Mouse (Mus musculus) adrenal gland, adult 18-20 months (tissue): Measurements from ENCODE around the gene Fyn. TPM values are rescaled to one million over a fixed set of nuclear protein-coding genes. Genes with fewer than 3 reads are reported as not detected.

Source experiments
- DNase-seq, 2 experiments: peaks; one replicate each; pipeline ENCODE4 v3.0.0; 2021 to 2022; ENCODE audit warnings: low spot score in 2 of 2
- total RNA-seq, 2 experiments: library from RNA; stranded (reverse); gene quantifications; 1 replicate in 1 of 2; 2 replicates in 1 of 2; pipeline ENCODE4 v1.2.3; 2021

The Fyn gene
- total RNA-seq, 2 experiments from 2014 or later = 41.4 to 46.2 TPM

- no peak for DNase-seq
Observed at GRCm38 (mm10) chr10:39440506-39440905, 71.9 kb downstream of the Fyn start.

- DNase-seq = no peak
Observed at GRCm38 (mm10) chr10:39441636-39442035, 73.0 kb downstream of the Fyn start.

- DNase-seq = no peak
Observed at GRCm38 (mm10) chr10:39443122-39443521, 74.5 kb downstream of the Fyn start.

- no peak for DNase-seq
Observed at GRCm38 (mm10) chr10:39443947-39444346, 75.3 kb downstream of the Fyn start.

- no peak for DNase-seq
Observed at GRCm38 (mm10) chr10:39445870-39446269, 77.2 kb downstream of the Fyn start.

- DNase-seq = no peak
Observed at GRCm38 (mm10) chr10:39446706-39447105, 78.1 kb downstream of the Fyn start.

GRCm38 (mm10) chr10:39449179-39449578 lies 80.5 kb downstream of the Fyn start:
- DNase-seq = no peak

GRCm38 (mm10) chr10:39450356-39450755 lies 81.7 kb downstream of the Fyn start:
- DNase-seq = no peak

- DNase-seq = no peak
Observed at GRCm38 (mm10) chr10:39451065-39451464, 82.4 kb downstream of the Fyn start.

- peak in 1 of 2 experiments; percentile 1 for DNase-seq
Observed at GRCm38 (mm10) chr10:39451918-39452624, 83.4 kb downstream of the Fyn start.

- no peak for DNase-seq
Observed at GRCm38 (mm10) chr10:39455344-39455743, 86.7 kb downstream of the Fyn start.

GRCm38 (mm10) chr10:39455857-39456620 lies 87.4 kb downstream of the Fyn start:
- no peak for DNase-seq

- DNase-seq = no peak
Observed at GRCm38 (mm10) chr10:39456776-39457175, 88.1 kb downstream of the Fyn start.

- DNase-seq = no peak
Observed at GRCm38 (mm10) chr10:39457281-39457680, 88.6 kb downstream of the Fyn start.

GRCm38 (mm10) chr10:39458766-39459699 lies 90.4 kb downstream of the Fyn start:
- peak in 1 of 2 experiments; percentile 28 for DNase-seq

- no peak for DNase-seq
Observed at GRCm38 (mm10) chr10:39460621-39461020, 92.0 kb downstream of the Fyn start.

GRCm38 (mm10) chr10:39461909-39462308 lies 93.3 kb downstream of the Fyn start:
- DNase-seq = peak in 1 of 2 experiments; percentile 16

- peak in 1 of 2 experiments; percentile 8 for DNase-seq
Observed at GRCm38 (mm10) chr10:39462711-39463110, 94.1 kb downstream of the Fyn start.

- DNase-seq = peak in 1 of 2 experiments; percentile 14
Observed at GRCm38 (mm10) chr10:39464383-39464782, 95.7 kb downstream of the Fyn start.

- peak in 1 of 2 experiments; percentile 30 for DNase-seq
Observed at GRCm38 (mm10) chr10:39467317-39467716, 98.7 kb downstream of the Fyn start.

GRCm38 (mm10) chr10:39467821-39468220 lies 99.2 kb downstream of the Fyn start:
- DNase-seq = peak in 1 of 2 experiments; percentile 8
